Comparison of ENCODE assay signal across 27 mouse cellular contexts in genomic region chr10:60796474-60796873, GRCm38 (mm10). TPM values are rescaled to one million over a fixed set of nuclear protein-coding genes. Genes with fewer than 3 reads are reported as not detected.
DNase-seq lines count a peak whose midpoint lies in the region; ATAC-seq and TF ChIP-seq lines count a peak whose summit lies in the region.
"Had no signal": no experiment of that assay in that cellular context is flagged by ENCODE, and none has a peak within 500 bp of the region (broad histone marks: within the 10 kb centered on the region; RNA-seq: fewer than 3 reads in every experiment).

No protein-coding gene starts in this region.

- H3K36me3 ChIP-seq in heart, adult 2 months (ENCODE audit: control insufficient read depth, insufficient read depth, low read length), result no peaks in the 10 kb centered on the region
- H3K36me3 ChIP-seq in heart, embryonic 15.5 days, result no peaks in the 10 kb centered on the region
- no peaks in the 10 kb centered on the region for H3K36me3 ChIP-seq in limb, embryonic 13.5 days
- H3K36me3 ChIP-seq in liver, postnatal 0 days (replicated peaks; ENCODE audit: insufficient read depth, low read length), result no peaks in the 10 kb centered on the region
- H3K36me3 ChIP-seq: embryonic facial prominence, embryonic 12.5 days; G1E; midbrain, embryonic 10.5 days; neural tube, embryonic 15.5 days; stomach, embryonic 15.5 days had no signal

- ATAC-seq in heart, embryonic 15.5 days (replicated peaks; ENCODE audit: insufficient number of reproducible peaks, insufficient read depth, low FRiP score, low read depth), result no peak
- ATAC-seq in limb, embryonic 13.5 days (ENCODE audit: low FRiP score, low read depth), result no peak
- ATAC-seq in liver, postnatal 0 days, result no peak
- ATAC-seq: forebrain, embryonic 14.5 days; Patski had no signal

- TF ChIP-seq CTCF in heart, adult 2 months (IDR thresholded peaks at IDR 0.05), result no peak
- TF ChIP-seq CTCF in liver, postnatal 0 days (IDR thresholded peaks at IDR 0.05; ENCODE audit: low read depth), result no peak
- TF ChIP-seq CTCF in cerebellum, adult 2 months (IDR thresholded peaks at IDR 0.05; ENCODE audit: borderline replicate concordance, insufficient read depth, low read depth, low read length), result no peak

- H3K27me3 ChIP-seq in heart, adult 2 months (ENCODE audit: control insufficient read depth, insufficient read depth, low read length), result no peaks in the 10 kb centered on the region
- no peaks in the 10 kb centered on the region for H3K27me3 ChIP-seq in heart, embryonic 15.5 days
- 0 out of 2 replicates have a peak, but pooled peaks cover 3% of the 10 kb centered on the region for H3K27me3 ChIP-seq in limb, embryonic 13.5 days
- H3K27me3 ChIP-seq in liver, postnatal 0 days (ENCODE audit: insufficient read depth, low read length), result peaks cover 17% of the 10 kb centered on the region; the same call in 1 of the 2 replicates
- no peaks in the 10 kb centered on the region for H3K27me3 ChIP-seq in cerebellum, adult 2 months (ENCODE audit: control insufficient read depth, insufficient read depth, low read length)
- H3K27me3 ChIP-seq: Patski; stomach, embryonic 15.5 days had no signal

- peak overlapping the region; percentile 43 for H3K27ac ChIP-seq in heart, adult 2 months
- H3K27ac ChIP-seq in heart, embryonic 15.5 days, result peak overlapping the region; percentile 20; the same call in 1 of the 2 replicates
- H3K27ac ChIP-seq in brown adipose tissue, adult 24 weeks (replicated peaks; ENCODE audit: low read depth, low read length), result peak overlapping the region; percentile 28
- peak overlapping the region; percentile 87; the same call in 1 of the 2 replicates for H3K27ac ChIP-seq in limb, embryonic 13.5 days
- no peak overlapping the region for H3K27ac ChIP-seq in liver, postnatal 0 days (ENCODE audit: low read depth)
- H3K27ac ChIP-seq in cerebellum, adult 2 months (ENCODE audit: insufficient read depth, low read length), result no peak overlapping the region
- H3K27ac ChIP-seq: embryonic facial prominence, embryonic 12.5 days; hindbrain, embryonic 14.5 days; midbrain, embryonic 10.5 days; neural tube, embryonic 15.5 days; stomach, embryonic 15.5 days had no signal

- intact Hi-C loops in heart, adult 2 months (cut with DNase I), result no loop called here
- intact Hi-C loops in heart, postnatal 36 days (cut with DNase I), result no loop called here

- TF ChIP-seq POLR2A in heart, adult 2 months (IDR thresholded peaks at IDR 0.05; ENCODE audit: insufficient read depth, low read depth, low read length), result no peak
- TF ChIP-seq POLR2A in cerebellum, adult 2 months (IDR thresholded peaks at IDR 0.05; ENCODE audit: borderline replicate concordance, insufficient read depth, low read length), result no peak

- no peak for DNase-seq in heart, adult 2 months
- no peak for DNase-seq in heart, adult 9 months (ENCODE audit: low spot score in 2 of 2)
- no peak for DNase-seq in heart, postnatal 36 days
- no peak for DNase-seq in liver, postnatal 0 days
- DNase-seq in cerebellum, adult 2 months, result no peak
- DNase-seq: adrenal gland, adult 2 months; cerebellum, postnatal 14 days; gastrocnemius, postnatal 14 days; heart, adult 18-20 months; kidney, adult 9 months; kidney, postnatal 36 days; lung, adult 18-20 months; lung, postnatal 10 days; right cerebral cortex, adult 18-20 months; thymus, adult 18-20 months had no signal

- H3K79me2 ChIP-seq in heart, adult 2 months (replicated peaks; ENCODE audit: control insufficient read depth, insufficient read depth, low read length), result no peaks in the 10 kb centered on the region

- WGBS in heart, adult 2 months, result 62% methylated on average over 7 of the region's 7 CpGs
- WGBS in heart, embryonic 15.5 days, result 61% methylated on average over 7 of the region's 7 CpGs
- 61% methylated on average over 7 of the region's 7 CpGs for WGBS in limb, embryonic 13.5 days
- 75% methylated on average over 7 of the region's 7 CpGs for WGBS in liver, postnatal 0 days (ENCODE audit: insufficient replicate concordance)
- 72% methylated on average over 7 of the region's 7 CpGs for WGBS in cerebellum, adult 2 months

- H3K9me3 ChIP-seq in heart, embryonic 15.5 days (replicated peaks), result no peaks in the 10 kb centered on the region
- no peaks in the 10 kb centered on the region for H3K9me3 ChIP-seq in limb, embryonic 13.5 days
- no peaks in the 10 kb centered on the region for H3K9me3 ChIP-seq in liver, postnatal 0 days (ENCODE audit: low read length)
- H3K9me3 ChIP-seq: embryonic facial prominence, embryonic 12.5 days; midbrain, embryonic 10.5 days; neural tube, embryonic 15.5 days; stomach, embryonic 15.5 days had no signal

- no peak overlapping the region for H3K4me3 ChIP-seq in heart, adult 2 months
- H3K4me3 ChIP-seq in heart, embryonic 15.5 days, result no peak overlapping the region
- no peak overlapping the region for H3K4me3 ChIP-seq in brown adipose tissue, adult 24 weeks (ENCODE audit: insufficient read depth, low read depth, low read length)
- H3K4me3 ChIP-seq in limb, embryonic 13.5 days, result no peak overlapping the region
- no peak overlapping the region for H3K4me3 ChIP-seq in liver, postnatal 0 days (ENCODE audit: low read depth, low read length)
- H3K4me3 ChIP-seq in cerebellum, adult 2 months (replicated peaks; ENCODE audit: insufficient read depth, low read depth, low read length), result no peak overlapping the region
- H3K4me3 ChIP-seq: embryonic facial prominence, embryonic 12.5 days; midbrain, embryonic 10.5 days; neural tube, embryonic 15.5 days; stomach, embryonic 15.5 days had no signal

- H3K4me2 ChIP-seq in heart, embryonic 15.5 days, result no peak overlapping the region
- H3K4me2 ChIP-seq in limb, embryonic 13.5 days (replicated peaks), result no peak overlapping the region
- no peak overlapping the region for H3K4me2 ChIP-seq in liver, postnatal 0 days (ENCODE audit: low read depth, low read length)
- H3K4me2 ChIP-seq: embryonic facial prominence, embryonic 12.5 days; hindbrain, embryonic 14.5 days; liver, embryonic 11.5 days; neural tube, embryonic 15.5 days; stomach, embryonic 15.5 days had no signal

- H3K9ac ChIP-seq in heart, adult 2 months (ENCODE audit: low read depth, low read length), result no peak overlapping the region
- no peak overlapping the region for H3K9ac ChIP-seq in heart, embryonic 15.5 days
- H3K9ac ChIP-seq in limb, embryonic 13.5 days, result no peak overlapping the region
- H3K9ac ChIP-seq in liver, postnatal 0 days (replicated peaks), result no peak overlapping the region
- H3K9ac ChIP-seq: embryonic facial prominence, embryonic 12.5 days; hindbrain, embryonic 14.5 days; neural tube, embryonic 15.5 days; stomach, embryonic 15.5 days had no signal

- peaks cover 25% of the 10 kb centered on the region for H3K4me1 ChIP-seq in heart, adult 2 months (ENCODE audit: control insufficient read depth, insufficient read depth, low read length)
- peaks cover 96% of the 10 kb centered on the region for H3K4me1 ChIP-seq in heart, embryonic 15.5 days (replicated peaks)
- peaks cover 51% of the 10 kb centered on the region for H3K4me1 ChIP-seq in brown adipose tissue, adult 24 weeks (ENCODE audit: control insufficient read depth, insufficient read depth, insufficient read length, low read length)
- H3K4me1 ChIP-seq in limb, embryonic 13.5 days, result peaks cover 95% of the 10 kb centered on the region
- H3K4me1 ChIP-seq in liver, postnatal 0 days (ENCODE audit: insufficient read depth), result peaks cover 4% of the 10 kb centered on the region; the same call in 1 of the 2 replicates
- H3K4me1 ChIP-seq in cerebellum, adult 2 months (ENCODE audit: control insufficient read depth, insufficient read depth, low read length), result peaks cover 79% of the 10 kb centered on the region

- no peak for TF ChIP-seq EP300 in heart, adult 2 months (IDR thresholded peaks at IDR 0.05; ENCODE audit: insufficient read depth, low read depth, low read length)
- TF ChIP-seq EP300 in liver, postnatal 0 days (IDR thresholded peaks at IDR 0.05; ENCODE audit: low read depth), result no peak

RNA-seq across cellular contexts. Expression of gene Unc5b, which starts 34.9 kb away (rescaled TPM):
- total RNA-seq in heart, adult 2 months (2021), result 10 to 100 TPM; 11.0 to 12.6 TPM
- 12.2 and 15.0 TPM in 2 replicates for polyA plus RNA-seq in heart, adult 2 months (2012; rRNA removed)
- 11.7 TPM in 2 replicates for polyA plus RNA-seq in heart, embryonic 15.5 days (2015; fragmentation: Nextera tagmentation; extraction: Ambion mirVana)
- total RNA-seq in heart, postnatal 36 days (2021), result 10 to 100 TPM; 14.5 to 14.7 TPM
- polyA plus RNA-seq in brown adipose tissue, adult 24 weeks (2012; ENCODE audit: insufficient read depth, insufficient read length, missing spikeins), result 1.7 and 2.5 TPM in 2 replicates
- polyA plus RNA-seq in limb, embryonic 13.5 days (2015; fragmentation: Nextera tagmentation; extraction: Ambion mirVana), result 8.1 and 8.3 TPM in 2 replicates
- 0.39 and 0.40 TPM in 2 replicates for polyA plus RNA-seq in liver, postnatal 0 days (2015; fragmentation: Nextera tagmentation; extraction: Ambion mirVana)
- polyA plus RNA-seq in cerebellum, adult 2 months (2012; rRNA removed), result 44.4 and 44.8 TPM in 2 replicates
- polyA plus RNA-seq: G1E had no signal

RNA-seq across cellular contexts. Expression of gene Slc29a3, which starts 43.9 kb away (rescaled TPM):
- total RNA-seq in heart, adult 2 months (2021), result 1 to 10 TPM; 4.1 to 5.6 TPM
- polyA plus RNA-seq in heart, adult 2 months (2012; rRNA removed), result 3.9 and 4.9 TPM in 2 replicates
- polyA plus RNA-seq in heart, embryonic 15.5 days (2015; fragmentation: Nextera tagmentation; extraction: Ambion mirVana), result 4.5 and 9.2 TPM in 2 replicates
- total RNA-seq in heart, postnatal 36 days (2021), result 1 to 10 TPM; 3.2 to 6.7 TPM
- polyA plus RNA-seq in brown adipose tissue, adult 24 weeks (2012; ENCODE audit: insufficient read depth, insufficient read length, missing spikeins), result 3.6 and 5.4 TPM in 2 replicates
- polyA plus RNA-seq in limb, embryonic 13.5 days (2015; fragmentation: Nextera tagmentation; extraction: Ambion mirVana), result 12.4 and 13.7 TPM in 2 replicates
- polyA plus RNA-seq in liver, postnatal 0 days (2015; fragmentation: Nextera tagmentation; extraction: Ambion mirVana), result 3.4 and 3.9 TPM in 2 replicates
- polyA plus RNA-seq in cerebellum, adult 2 months (2012; rRNA removed), result 9.6 and 9.9 TPM in 2 replicates

Comparison
In these comparisons a context has a peak if more than half of its experiments do, and no peak if none do; other contexts are left out.
1. H3K27ac ChIP-seq: peak in heart, adult 2 months (single experiment), heart, embryonic 15.5 days (single experiment), brown adipose tissue, adult 24 weeks (single experiment) and limb, embryonic 13.5 days (single experiment); none in liver, postnatal 0 days (single experiment) and cerebellum, adult 2 months (single experiment).